Mouse (Mus musculus) kidney, postnatal 10 days (tissue): ENCODE results near the gene Tomm70a.
A peak's percentile ranks its signal among the peaks of the same experiment; 100 is the strongest.
"Not testable (repeated sequence)": the region's sequence is repeated elsewhere in the genome, so short reads cannot be mapped to it uniquely, and the experiment has no call there.

Experiments
- DNase-seq: peaks from one replicate; pipeline ENCODE4 v3.0.0; 2021; ENCODE audit warnings: mixed read lengths

Tomm70a gene

GRCm38 (mm10) chr16:57151437-57151836 is 29.9 kb downstream of the Tomm70a start:
- DNase-seq = no peak

DNA sequence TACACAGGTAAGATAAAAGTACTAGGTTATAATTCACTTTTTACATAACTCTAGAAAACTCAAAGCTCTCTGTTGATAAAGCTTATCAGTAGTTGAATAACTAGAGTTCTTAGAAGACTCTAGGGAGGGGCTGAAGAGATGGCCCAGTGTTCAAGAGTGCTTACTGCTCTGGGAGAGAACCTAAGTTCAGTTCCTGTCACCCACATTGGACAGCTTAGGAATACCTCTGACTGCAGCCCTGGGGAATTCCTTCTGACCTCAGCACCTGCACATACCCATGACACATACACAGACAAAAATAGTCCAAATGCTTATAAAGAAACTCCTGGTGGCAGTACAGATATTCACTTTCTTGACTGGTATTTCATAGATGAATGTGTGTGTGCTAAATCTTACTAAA is 34.4 kb downstream of the Tomm70a start:
- DNase-seq = no peak

- no peak for DNase-seq
Measured at GRCm38 (mm10) chr16:57157076-57157475, 35.6 kb downstream of the Tomm70a start.

DNA sequence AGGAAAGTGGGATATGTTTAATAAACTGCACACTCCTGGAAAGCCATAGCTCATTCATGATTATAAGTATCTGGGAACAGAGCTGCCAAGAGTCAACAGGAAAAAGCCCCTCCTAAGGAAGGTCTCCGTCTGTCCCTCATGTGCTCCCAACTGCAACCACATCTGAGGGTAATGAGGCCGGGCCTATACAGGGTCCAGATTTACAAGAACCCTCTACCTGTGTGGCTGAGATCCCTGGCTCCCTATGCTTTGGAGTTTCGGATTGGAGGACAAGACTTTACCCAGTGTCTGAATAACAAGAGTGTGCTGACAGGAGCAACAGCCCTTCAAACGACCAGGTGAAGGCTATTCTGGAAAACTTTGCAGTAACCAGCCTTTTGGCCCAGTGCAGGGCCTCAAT is 36.2 kb downstream of the Tomm70a start:
- DNase-seq = no peak

DNA sequence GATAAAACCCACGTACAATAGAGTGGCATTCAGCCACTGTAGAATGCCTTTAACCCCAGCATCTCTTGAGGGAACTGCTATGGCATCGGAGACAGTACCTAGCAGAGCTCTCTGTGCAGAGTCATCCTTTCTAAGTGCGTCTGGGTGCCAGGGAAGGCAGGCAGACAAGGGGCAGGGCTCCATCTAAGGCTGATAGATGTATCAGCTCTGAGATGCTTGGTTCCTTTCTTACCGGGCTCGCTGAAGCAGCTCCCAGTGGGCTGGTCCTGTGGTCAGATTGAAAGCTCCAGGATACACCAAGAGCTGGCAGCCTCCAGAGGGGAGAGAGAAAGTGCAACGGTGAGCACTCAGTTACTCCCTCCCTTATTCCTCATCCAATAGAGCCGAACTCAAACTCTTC is 38.3 kb downstream of the Tomm70a start:
- no peak for DNase-seq

DNA sequence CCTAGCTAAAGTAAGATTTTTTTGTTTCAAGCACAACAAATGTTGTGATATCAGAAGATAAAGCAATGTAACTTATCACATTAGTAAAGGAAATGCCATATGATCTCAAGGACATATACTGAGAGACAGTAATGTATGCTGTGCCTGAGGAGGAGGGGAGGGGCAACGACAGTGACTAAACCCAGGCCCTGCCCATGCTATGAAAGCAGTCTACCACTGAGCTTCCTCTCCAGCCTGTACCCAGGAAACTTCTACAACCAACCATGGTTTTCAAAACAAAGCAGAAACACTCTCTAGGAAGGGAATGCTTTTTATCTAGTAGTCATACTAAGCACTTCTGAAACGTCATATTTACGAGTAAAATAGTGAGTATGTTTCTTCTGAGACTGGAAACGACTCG is 41.3 kb downstream of the Tomm70a start:
- DNase-seq = no peak

DNA sequence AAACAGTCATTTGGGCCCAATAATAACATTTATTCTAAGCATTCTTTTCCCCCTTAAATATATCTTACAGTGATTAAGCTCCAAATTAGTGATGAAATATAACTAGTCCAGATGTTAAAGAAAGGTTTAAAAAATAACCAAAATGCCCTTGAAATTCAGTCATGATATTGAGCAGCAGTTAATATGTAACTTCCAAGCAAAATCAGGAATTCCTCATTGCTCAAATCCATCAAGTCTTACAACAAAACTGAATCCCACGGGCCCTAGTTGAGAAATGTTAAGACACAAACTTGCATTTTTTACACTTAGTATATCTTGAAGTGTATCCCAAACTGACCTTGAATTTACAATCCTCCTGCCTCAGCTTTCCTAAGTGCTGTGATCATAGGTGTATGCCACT is 42.2 kb downstream of the Tomm70a start:
- no peak for DNase-seq

DNA sequence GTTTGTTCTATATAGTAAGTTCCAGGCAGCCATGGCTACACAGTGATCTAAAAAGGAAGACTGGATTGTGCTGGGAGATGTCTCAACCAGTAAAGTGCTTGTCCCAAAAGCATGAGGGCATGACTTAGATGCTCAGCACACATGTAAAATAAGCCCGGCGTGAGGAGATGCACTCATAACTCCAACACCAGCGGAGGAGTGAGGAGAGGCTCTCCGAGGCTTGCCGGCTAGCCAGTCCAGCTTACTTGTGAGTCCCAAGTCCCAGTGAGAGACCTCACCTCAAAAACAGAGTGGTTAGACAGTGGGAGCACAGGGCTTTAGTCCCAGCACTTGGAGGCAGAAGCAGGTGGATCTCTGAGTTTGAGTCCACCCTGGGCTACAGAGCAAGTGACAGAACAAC is 43.7 kb downstream of the Tomm70a start:
- DNase-seq = no peak

DNA sequence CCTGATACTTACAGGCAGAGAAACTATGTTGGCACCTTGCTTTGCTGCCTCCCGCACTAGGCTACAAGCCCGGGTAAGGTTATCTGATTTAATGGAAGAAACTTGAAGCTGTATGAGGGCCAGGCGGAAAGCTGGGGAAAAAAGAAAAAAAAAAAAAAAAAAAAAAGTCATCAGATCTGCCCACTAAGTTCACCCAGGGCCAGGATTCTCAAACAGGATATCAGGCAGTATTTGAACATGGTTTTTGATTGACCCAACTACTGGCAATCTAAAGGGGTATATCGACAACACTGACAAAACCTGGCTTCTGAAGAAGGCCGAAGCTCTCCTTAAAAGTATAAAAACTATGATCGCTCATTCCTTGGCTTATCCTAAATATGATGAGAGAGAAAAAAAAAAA is 44.6 kb downstream of the Tomm70a start:
- DNase-seq = no peak

DNA sequence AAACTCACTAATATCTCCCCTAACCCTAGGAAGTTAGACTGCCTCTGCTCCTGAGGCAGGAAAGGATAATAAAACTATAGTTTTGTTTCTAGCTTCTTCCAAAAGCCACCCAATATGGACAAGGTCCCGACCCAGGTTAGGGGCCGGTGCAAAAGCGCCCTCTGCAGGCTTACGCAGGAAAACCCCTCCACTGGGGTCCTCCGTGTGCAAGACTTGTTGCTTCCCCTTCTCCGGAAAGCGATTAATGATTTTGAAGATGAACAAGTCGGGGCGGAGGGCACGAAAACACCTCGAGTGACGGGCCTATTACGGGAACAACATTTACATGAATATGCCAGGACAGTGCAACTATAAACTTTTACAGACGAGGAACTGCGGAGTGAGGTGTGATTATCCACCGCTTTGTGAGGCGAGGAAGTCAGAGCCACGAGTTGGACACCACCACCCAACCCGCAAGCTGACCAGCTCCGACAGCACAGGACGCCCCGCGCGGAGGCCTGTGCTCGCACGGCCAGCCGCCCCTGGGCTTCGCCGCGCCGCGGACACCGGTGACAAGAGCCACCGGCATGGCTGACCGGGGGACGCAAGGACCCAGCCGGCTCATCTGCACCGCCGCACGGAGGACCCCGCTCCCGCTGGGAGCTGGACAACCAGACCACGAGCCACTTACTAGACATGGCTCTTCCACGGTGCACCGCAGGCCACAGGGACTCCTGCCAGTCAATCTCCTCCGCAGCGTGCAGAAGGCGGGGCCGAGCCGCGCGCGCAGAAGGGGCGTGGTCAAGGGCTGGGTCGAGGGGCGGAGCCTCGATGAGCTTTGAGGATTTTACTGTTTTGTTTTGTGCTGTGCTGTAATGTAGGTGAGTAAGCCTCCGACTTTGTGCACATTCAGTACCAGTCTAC is 45.4 kb downstream of the Tomm70a start, which contains the start of gene Nit2:
Gene Nit2, minus strand, starts transcription at position 731 of the 903 bp plus-strand sequence.
- DNase-seq = peak; percentile 97

GRCm38 (mm10) chr16:57167514-57167912 is 46.0 kb downstream of the Tomm70a start:
- DNase-seq = no peak

GRCm38 (mm10) chr16:57168236-57168635 is 46.7 kb downstream of the Tomm70a start:
- DNase-seq = no peak

DNA sequence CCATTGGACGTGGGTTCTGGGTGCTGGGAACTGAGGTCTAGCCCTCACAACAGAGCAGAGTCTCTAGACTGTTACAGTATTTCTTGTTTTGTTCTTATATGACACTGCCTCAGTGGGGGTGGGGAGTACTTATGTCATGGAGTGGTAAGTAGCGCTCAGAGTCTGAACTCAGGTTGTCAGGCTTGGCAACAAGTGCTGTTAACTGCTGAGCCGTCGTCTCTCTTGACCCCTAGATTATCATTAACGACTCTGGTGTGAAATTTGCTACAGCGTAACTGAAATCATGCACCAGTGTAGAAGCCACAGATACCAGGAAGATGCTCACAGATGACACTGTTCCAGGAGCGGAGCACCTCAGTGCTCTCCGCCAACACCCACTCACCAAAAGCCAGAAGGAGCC is 49.7 kb downstream of the Tomm70a start:
- DNase-seq = no peak

- DNase-seq = no peak
Measured at GRCm38 (mm10) chr16:57171570-57171969, 50.1 kb downstream of the Tomm70a start.

GRCm38 (mm10) chr16:57174480-57174879 is 53.0 kb downstream of the Tomm70a start:
- DNase-seq = not testable (repeated sequence)

- DNase-seq = no peak
Measured at GRCm38 (mm10) chr16:57175751-57176150, 54.2 kb downstream of the Tomm70a start.

- DNase-seq = no peak
Measured at GRCm38 (mm10) chr16:57176276-57176675, 54.8 kb downstream of the Tomm70a start.

DNA sequence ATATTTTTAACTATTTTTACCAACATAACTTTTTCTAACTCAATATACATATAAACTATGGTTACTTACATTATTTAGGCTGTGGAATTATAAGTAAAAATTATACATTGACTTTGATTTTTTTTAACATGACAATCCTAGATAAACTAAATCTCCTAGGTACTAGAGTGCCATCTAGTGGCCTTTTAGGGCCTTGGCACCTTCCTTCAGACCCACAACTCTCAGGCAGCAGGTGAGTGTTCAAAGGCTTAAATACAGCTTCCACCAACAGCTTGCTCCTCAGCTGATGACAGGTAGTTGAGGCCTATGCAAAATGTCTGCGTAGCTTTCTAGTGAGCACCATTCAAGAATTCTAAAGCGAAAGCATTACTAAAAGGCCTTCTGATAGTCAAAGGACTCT is 55.8 kb downstream of the Tomm70a start:
- DNase-seq = peak; percentile 53

GRCm38 (mm10) chr16:57177664-57178063 is 56.2 kb downstream of the Tomm70a start:
- DNase-seq = no peak

GRCm38 (mm10) chr16:57181180-57181579 is 59.7 kb downstream of the Tomm70a start:
- DNase-seq = no peak

DNA sequence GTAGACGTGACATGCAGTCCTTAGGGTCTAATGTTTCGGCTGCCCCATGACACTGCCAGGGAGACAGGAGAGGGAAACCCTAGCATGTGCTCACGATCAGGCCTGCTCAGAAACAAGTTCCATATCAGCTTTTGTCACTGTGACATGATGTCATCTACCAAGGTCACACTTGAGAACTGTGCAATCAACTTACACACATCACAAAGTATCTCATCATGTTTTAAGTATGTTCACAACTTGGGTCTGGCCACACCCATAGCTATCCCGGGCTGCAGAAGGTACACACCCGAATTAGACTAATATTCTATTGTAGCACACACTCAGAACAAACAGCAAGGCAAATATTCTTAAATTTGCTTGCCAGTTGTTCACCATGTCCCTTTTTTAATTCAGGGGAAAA is 60.5 kb downstream of the Tomm70a start:
- DNase-seq = no peak

- no peak for DNase-seq
Measured at GRCm38 (mm10) chr16:57186618-57187017, 65.1 kb downstream of the Tomm70a start.

GRCm38 (mm10) chr16:57189493-57189892 is 68.0 kb downstream of the Tomm70a start:
- no peak for DNase-seq

GRCm38 (mm10) chr16:57190390-57190789 is 68.9 kb downstream of the Tomm70a start:
- DNase-seq = no peak

- no peak for DNase-seq
Measured at GRCm38 (mm10) chr16:57191214-57191613, 69.7 kb downstream of the Tomm70a start.
